Comparison of ENCODE assay signal across 8 mouse cellular contexts in the genomic region with DNA sequence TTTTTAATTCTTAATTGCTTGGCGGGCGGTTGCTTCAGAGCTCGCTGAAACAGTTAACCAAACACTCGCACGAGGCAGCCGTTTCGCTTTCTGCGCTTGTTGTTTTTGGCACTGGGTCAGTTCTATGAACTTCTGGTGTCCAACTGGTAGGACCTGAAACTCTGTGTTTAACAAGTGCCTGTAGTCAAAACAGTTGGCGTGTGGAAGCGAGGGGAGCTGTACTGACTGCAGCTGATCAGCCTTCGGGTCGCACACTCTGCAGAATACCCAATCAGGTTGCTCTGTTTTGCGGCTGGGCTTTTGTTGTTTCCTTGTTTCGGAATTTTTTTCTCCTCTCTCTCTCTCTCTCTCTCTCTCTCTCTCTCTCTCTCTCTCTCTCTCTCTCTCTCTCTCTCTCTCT.
DNase-seq lines count a peak whose midpoint lies in the region; ATAC-seq and TF ChIP-seq lines count a peak whose summit lies in the region.

No protein-coding gene starts in this region.

- peak overlapping the region; percentile 84 for H3K4me2 ChIP-seq in hindbrain, embryonic 16.5 days (ENCODE audit: low read length)

- H3K9ac ChIP-seq in hindbrain, embryonic 16.5 days (ENCODE audit: low read depth, low read length), result peak overlapping the region; percentile 45

- ATAC-seq in hindbrain, embryonic 16.5 days, result peak; percentile 77

- TF ChIP-seq CTCF in spleen, adult 2 months (IDR thresholded peaks at IDR 0.05; ENCODE audit: extremely low read depth, insufficient read depth, insufficient read length, insufficient replicate concordance), result no peak

- no peaks in the 10 kb centered on the region; the same call in 1 of the 2 replicates for H3K27me3 ChIP-seq in hindbrain, embryonic 16.5 days (replicated peaks; ENCODE audit: control insufficient read depth, insufficient read depth, low read length)
- no peaks in the 10 kb centered on the region for H3K27me3 ChIP-seq in spleen, adult 2 months (ENCODE audit: control insufficient read depth, insufficient read depth, low read length)

- TF ChIP-seq POLR2A in spleen, adult 2 months (IDR thresholded peaks at IDR 0.05; ENCODE audit: low read depth, low read length), result no peak

- H3K36me3 ChIP-seq in hindbrain, embryonic 16.5 days (ENCODE audit: control insufficient read depth, insufficient read depth, low read length), result no peaks in the 10 kb centered on the region
- H3K36me3 ChIP-seq in spleen, adult 2 months (ENCODE audit: control insufficient read depth, insufficient read depth, low read length), result no peaks in the 10 kb centered on the region

- peak overlapping the region; percentile 40 for H3K4me3 ChIP-seq in hindbrain, embryonic 16.5 days (ENCODE audit: low read length)
- H3K4me3 ChIP-seq in spleen, adult 2 months (ENCODE audit: extremely low read depth, insufficient read depth, insufficient read length), result peak overlapping the region; percentile 86

- H3K9me3 ChIP-seq in hindbrain, embryonic 16.5 days (ENCODE audit: control insufficient read depth, low read length), result no peaks in the 10 kb centered on the region

- peak overlapping the region; percentile 29; the same call in 1 of the 2 replicates for H3K27ac ChIP-seq in hindbrain, embryonic 16.5 days (ENCODE audit: low read depth, low read length)
- peak overlapping the region; percentile 74 for H3K27ac ChIP-seq in spleen, adult 2 months (ENCODE audit: insufficient read depth, low read length)

- DNase-seq in cerebellum, adult 8-10 months, result peak; percentile 29
- no peak for DNase-seq in cerebellum, adult 11-12 months
- DNase-seq in cerebellum, postnatal 14 days, result peak; percentile 32 to 41
- DNase-seq in gastrocnemius, adult 8-10 months (ENCODE audit: low spot score in 2 of 2), result peak; percentile 31 to 36
- peak; percentile 42 for DNase-seq in left cerebral cortex, postnatal 4 days
- DNase-seq in mesoderm, embryonic 11.5 days (ENCODE audit: low read depth, low spot score), result peak; percentile 72
- DNase-seq in spleen, adult 2 months (ENCODE audit: low read depth in 1 of 2, low spot score in 2 of 2), result peak; percentile 49 to 53

- intact Hi-C loops in left cerebral cortex, postnatal 4 days (cut with DNase I), result no loop called here

- WGBS in hindbrain, embryonic 16.5 days, result under 1% methylated on average over 14 of the region's 14 CpGs
- WGBS in spleen, adult 2 months, result under 1% methylated on average over 14 of the region's 14 CpGs

- H3K4me1 ChIP-seq in hindbrain, embryonic 16.5 days (ENCODE audit: control insufficient read depth, insufficient read depth, low read depth, low read length), result peaks cover 18% of the 10 kb centered on the region
- no peaks in the 10 kb centered on the region for H3K4me1 ChIP-seq in spleen, adult 2 months (ENCODE audit: control insufficient read depth, insufficient read depth, insufficient read length)
